Mouse (Mus musculus): ENCODE data around the gene Amph.
"Not testable (repeated sequence)": the region's sequence is repeated elsewhere in the genome, so short reads cannot be mapped to it uniquely, and the experiment has no call there.

DNA sequence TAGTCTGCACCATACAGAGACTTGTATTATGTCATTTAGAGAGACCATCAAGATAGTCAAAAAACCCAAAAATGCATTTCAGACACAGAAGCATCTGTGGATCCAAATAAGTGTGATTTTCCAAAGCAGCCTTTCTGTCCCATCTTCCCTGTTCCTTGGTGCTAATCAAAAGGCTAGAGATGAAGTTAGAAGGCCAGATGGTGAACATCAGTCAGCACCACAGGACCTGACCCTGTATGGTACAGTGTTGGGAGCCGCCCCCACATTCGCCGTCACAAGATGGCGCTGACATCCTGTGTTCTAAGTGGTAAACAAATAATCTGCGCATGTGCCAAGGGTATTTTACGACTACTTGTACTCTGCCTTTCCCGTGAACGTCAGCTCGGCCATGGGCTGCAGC lies 166.8 kb downstream of the Amph start:
- not testable (repeated sequence) for TF ChIP-seq GATA1 (IDR thresholded peaks at IDR 0.05; ENCODE audit: borderline replicate concordance, low read length); FLI1 (IDR thresholded peaks at IDR 0.05; ENCODE audit: low read length)
